Mouse (Mus musculus) liver, postnatal 0 days (tissue): Measurements from ENCODE around the gene Commd6. TPM values are rescaled to one million over a fixed set of nuclear protein-coding genes. Genes with fewer than 3 reads are reported as not detected.
"Not testable (repeated sequence)": the region's sequence is repeated elsewhere in the genome, so short reads cannot be mapped to it uniquely, and the experiment has no call there.

Source experiments
- ATAC-seq: fragments of 200-750 bp; cut with Nextera tagmentation; 2 replicates; pipeline ENCODE4 v1.8.0; 2017; ENCODE audit warnings: mild to moderate bottlenecking, moderate library complexity
- DNase-seq: peaks from one replicate; pipeline ENCODE4 v3.0.0-alpha.2; 2016
- H3K27ac ChIP-seq: fragments of 300-500 bp; sonication (generic); 2 replicates; pipeline ENCODE4 v1.5.1; 2014; ENCODE audit warnings: antibody characterized with exemption, moderate library complexity, mild to moderate bottlenecking, low read depth
- H3K27me3 ChIP-seq: fragments of 300-500 bp; sonication (generic); 2 replicates; pipeline ENCODE4 v1.6.1; 2014; ENCODE audit warnings: low read length, control low read depth, mixed read lengths; ENCODE audit not compliant: insufficient read depth
- H3K36me3 ChIP-seq: fragments of 300-500 bp; sonication (generic); replicated peaks from 2 replicates; pipeline ENCODE4 v1.6.1; 2014; ENCODE audit warnings: mild to moderate bottlenecking, control low read depth, low read length, moderate library complexity, mixed read lengths; ENCODE audit not compliant: insufficient read depth
- H3K4me1 ChIP-seq: fragments of 300-500 bp; sonication (generic); 2 replicates; pipeline ENCODE4 v1.6.1; 2014; ENCODE audit warnings: antibody characterized with exemption, mild to moderate bottlenecking, control low read depth; ENCODE audit not compliant: insufficient read depth
- H3K4me2 ChIP-seq: fragments of 300-500 bp; sonication (generic); 2 replicates; pipeline ENCODE4 v1.6.1; 2014; ENCODE audit warnings: low read depth, mild to moderate bottlenecking, low read length, moderate library complexity, mixed read lengths
- H3K4me3 ChIP-seq: fragments of 300-500 bp; sonication (generic); 2 replicates; pipeline ENCODE4 v1.5.1; 2014; ENCODE audit warnings: low read depth, low read length
- H3K9ac ChIP-seq: fragments of 300-500 bp; sonication (generic); replicated peaks from 2 replicates; pipeline ENCODE4 v1.6.1; 2014; ENCODE audit warnings: mild to moderate bottlenecking, moderate library complexity
- H3K9me3 ChIP-seq: fragments of 300-500 bp; sonication (generic); 2 replicates; pipeline ENCODE4 v1.6.1; 2016; ENCODE audit warnings: mild to moderate bottlenecking, control low read depth, low read length, mixed read lengths
- CTCF ChIP-seq: sonication (generic); IDR thresholded peaks from 2 replicates; pipeline ENCODE4 v1.5.1; 2016; ENCODE audit warnings: antibody characterized with exemption, low read depth
- EP300 ChIP-seq: IDR thresholded peaks from 2 replicates; pipeline ENCODE4 v1.6.1; 2016; ENCODE audit warnings: antibody characterized with exemption, low read depth, mild to moderate bottlenecking
- WGBS: fragments of 180-500 bp; shearing (Covaris S2); extraction: QIAGEN DNeasy Blood & Tissue Kit; methylation state at CpG from one replicate; pipeline ENCODE4 v1.1.7; 2014; ENCODE audit not compliant: insufficient replicate concordance; 5-methylcytosine and 5-hydroxymethylcytosine counted together
- polyA plus RNA-seq: library from polyadenylated mRNA; unstranded; fragments of >200 nt; fragmentation: Nextera tagmentation; extraction: Ambion mirVana; gene quantifications from 2 replicates; pipeline ENCODE4 v1.2.1, GENCODE M21; 2015

The Commd6 gene
- polyA plus RNA-seq, 1 experiment from 2014 or later = 53.8 TPM

- ATAC-seq (no peak), DNase-seq (no peak)
- H3K9me3 ChIP-seq = no peaks in the 10 kb centered on the region
- H3K4me2 ChIP-seq = no peak overlapping the region
- TF ChIP-seq CTCF (no peak), EP300 (no peak)
- no peaks in the 10 kb centered on the region for H3K4me1 ChIP-seq
- no peak overlapping the region for H3K9ac ChIP-seq
- no peaks in the 10 kb centered on the region for H3K36me3 ChIP-seq
- H3K4me3 ChIP-seq = no peak overlapping the region
- 90% methylated on average over 5 of the region's 5 CpGs for WGBS
- H3K27me3 ChIP-seq = no peaks in the 10 kb centered on the region
- H3K27ac ChIP-seq = no peak overlapping the region
Observed at GRCm38 (mm10) chr14:101591101-101591500, 49.4 kb downstream of the Commd6 start.

GRCm38 (mm10) chr14:101588209-101588991 is 52.1 kb downstream of the Commd6 start:
- not testable (repeated sequence) for DNase-seq, H3K4me1 ChIP-seq, H3K9ac ChIP-seq, H3K27ac ChIP-seq, H3K4me2 ChIP-seq, H3K9me3 ChIP-seq, ATAC-seq, H3K36me3 ChIP-seq, H3K27me3 ChIP-seq, H3K4me3 ChIP-seq
- 77% methylated on average over 2 of the region's 4 CpGs for WGBS

GRCm38 (mm10) chr14:101587366-101588040 is 53.0 kb downstream of the Commd6 start:
- not testable (repeated sequence) for H3K4me3 ChIP-seq, ATAC-seq, H3K9me3 ChIP-seq, H3K4me1 ChIP-seq, H3K36me3 ChIP-seq, H3K9ac ChIP-seq, DNase-seq, H3K4me2 ChIP-seq, H3K27ac ChIP-seq, H3K27me3 ChIP-seq
- 64% methylated on average over 4 of the region's 6 CpGs for WGBS

- WGBS = 49% methylated on average over 7 of the region's 7 CpGs
- Histone ChIP-seq H3K9ac (no peak overlapping the region), H3K27ac (no peak overlapping the region), H3K4me3 (no peak overlapping the region), H3K9me3 (no peaks in the 10 kb centered on the region), H3K27me3 (no peaks in the 10 kb centered on the region), H3K36me3 (no peaks in the 10 kb centered on the region), H3K4me2 (no peak overlapping the region), H3K4me1 (no peaks in the 10 kb centered on the region)
- ATAC-seq (no peak), DNase-seq (no peak)
- TF ChIP-seq EP300 (no peak), CTCF (no peak)
Observed at GRCm38 (mm10) chr14:101586096-101586495, 54.4 kb downstream of the Commd6 start.

Other genes with a start within 250 kb of the Commd6 start
- 2.1 and 2.4 TPM in 2 replicates for gene Tbc1d4, start 31.5 kb downstream of the Commd6 start, polyA plus RNA-seq
- gene Uchl3, start 13.3 kb upstream of the Commd6 start, polyA plus RNA-seq = 39.9 and 42.5 TPM in 2 replicates
- not detected in 2 replicates for gene Gm9922, start 89.1 kb upstream of the Commd6 start, polyA plus RNA-seq
- gene Lmo7, start 89.3 kb upstream of the Commd6 start, polyA plus RNA-seq = 2.0 and 2.8 TPM in 2 replicates